Mouse (Mus musculus) stomach, postnatal 0 days (tissue): ENCODE measurements at regions not wholly inside any gene's neighbourhood (a gene's known extent, or its start where the extent isn't known, plus 50 kb on each side); places are given as distances from the start of the nearest gene placed in this dataset.

Source experiments
- CTCF ChIP-seq: IDR thresholded peaks from 2 replicates; pipeline ENCODE4 v1.5.1; 2016; ENCODE audit warnings: antibody characterized with exemption, low read depth, mild to moderate bottlenecking, moderate library complexity
- EP300 ChIP-seq: optimal IDR thresholded peaks from 2 replicates; pipeline ENCODE3; 2016; ENCODE audit warnings: antibody characterized with exemption

DNA sequence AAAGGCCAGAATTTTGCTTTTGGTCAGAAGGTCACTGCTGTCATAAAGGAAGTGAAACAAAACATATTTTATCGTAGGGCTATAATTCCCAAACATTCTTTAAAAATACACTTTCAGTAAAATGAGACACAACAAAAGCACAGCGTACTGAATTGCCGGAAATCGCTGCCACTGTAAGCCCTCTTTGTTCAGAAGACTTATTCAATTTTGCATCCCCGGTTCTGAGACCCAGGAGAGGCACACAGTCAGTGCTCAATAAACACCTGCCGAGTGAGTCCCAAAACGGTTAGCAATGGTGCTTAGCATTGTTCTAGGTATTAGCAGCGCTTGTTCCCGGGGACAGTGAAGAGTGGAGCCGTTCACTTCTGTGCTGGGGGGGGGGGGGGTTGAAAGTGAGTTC lies 72.9 kb upstream of the Lmo2 start:
- TF ChIP-seq CTCF, result no peak
- no peak for TF ChIP-seq EP300
